Mouse (Mus musculus): ENCODE results near the gene Traf7.

DNA sequence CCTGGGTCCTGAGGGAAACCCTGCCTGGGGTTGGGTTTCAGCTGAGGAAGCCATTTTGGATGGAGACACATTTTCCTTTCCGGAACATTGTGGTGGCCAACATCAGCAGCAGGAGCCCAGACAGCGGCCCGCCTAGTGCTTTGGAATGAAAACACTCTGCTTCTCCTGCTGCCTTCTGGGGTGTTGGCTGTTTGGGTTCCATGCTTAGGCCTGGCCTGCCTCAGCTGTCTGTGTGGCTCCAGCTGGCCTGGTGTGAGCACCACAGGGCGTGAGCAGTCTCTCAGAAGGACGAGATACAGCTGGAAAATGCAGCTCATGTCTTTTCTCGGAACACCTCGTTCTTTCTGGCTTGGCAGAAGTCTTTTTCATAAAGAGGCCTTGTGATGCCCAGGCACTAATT lies 29.4 kb upstream of the Traf7 start:
- TF ChIP-seq ELF1 (IDR thresholded peaks at IDR 0.05; ENCODE audit: low read depth, low read length) = no peak
- TF ChIP-seq SMC3 (IDR thresholded peaks at IDR 0.05; ENCODE audit: low read depth, low read length) = no peak
- no peak for TF ChIP-seq ZC3H11A (IDR thresholded peaks at IDR 0.05; ENCODE audit: low read depth, low read length)
- no peak for TF ChIP-seq CTCF (conservative IDR thresholded peaks at IDR 0.05 in 1 of 2, IDR thresholded peaks at IDR 0.05 in 1 of 2; ENCODE audit: low read depth in 2 of 2, low read length in 2 of 2)
- no peak for TF ChIP-seq POLR2A (IDR thresholded peaks at IDR 0.05; ENCODE audit: low read depth, low read length)
- TF ChIP-seq MAFK (IDR thresholded peaks at IDR 0.05; ENCODE audit: insufficient replicate concordance, low read length) = no peak
- no peak for TF ChIP-seq MAX (IDR thresholded peaks at IDR 0.05; ENCODE audit: low read length)
- TF ChIP-seq ZNF384 (IDR thresholded peaks at IDR 0.05; ENCODE audit: low read depth, low read length) = no peak
